Mouse (Mus musculus) kidney, embryonic 14.5 days (tissue): ENCODE measurements at regions not wholly inside any gene's neighbourhood (a gene's known extent, or its start where the extent isn't known, plus 50 kb on each side); places are given as distances from the start of the nearest gene placed in this dataset.
A peak's percentile ranks its signal among the peaks of the same experiment; 100 is the strongest.
"Not testable (repeated sequence)": the region's sequence is repeated elsewhere in the genome, so short reads cannot be mapped to it uniquely, and the experiment has no call there.

ENCODE experiments used
- ATAC-seq: fragments of 200-750 bp; cut with Nextera tagmentation; 2 replicates; pipeline ENCODE4 v1.8.0; 2017; ENCODE audit warnings: moderate number of reproducible peaks, mild to moderate bottlenecking, moderate TSS enrichment, moderate library complexity; ENCODE audit not compliant: low FRiP score, low TSS enrichment
- H3K27ac ChIP-seq: fragments of 300-500 bp; sonication (generic); 2 replicates; pipeline ENCODE4 v1.5.1; 2014; ENCODE audit warnings: low read depth, mild to moderate bottlenecking, low read length, moderate library complexity, mixed read lengths
- H3K27me3 ChIP-seq: fragments of 300-500 bp; sonication (generic); 2 replicates; pipeline ENCODE4 v1.6.1; 2014; ENCODE audit warnings: mild to moderate bottlenecking, low read length; ENCODE audit not compliant: control insufficient read depth, insufficient read depth
- H3K36me3 ChIP-seq: fragments of 300-500 bp; sonication (generic); 2 replicates; pipeline ENCODE4 v1.6.1; 2014; ENCODE audit warnings: low read length, mixed read lengths; ENCODE audit not compliant: control insufficient read depth, insufficient read depth
- H3K4me1 ChIP-seq: fragments of 300-500 bp; sonication (generic); 2 replicates; pipeline ENCODE4 v1.6.1; 2014; ENCODE audit warnings: low read length, mixed read lengths; ENCODE audit not compliant: control insufficient read depth, insufficient read depth
- H3K4me2 ChIP-seq: fragments of 300-500 bp; sonication (generic); replicated peaks from 2 replicates; pipeline ENCODE4 v1.6.1; 2014; ENCODE audit warnings: low read depth, mild to moderate bottlenecking, low read length
- H3K4me3 ChIP-seq: fragments of 300-500 bp; sonication (generic); 2 replicates; pipeline ENCODE4 v1.5.1; 2014; ENCODE audit warnings: mild to moderate bottlenecking, low read length
- H3K9ac ChIP-seq: fragments of 300-500 bp; sonication (generic); 2 replicates; pipeline ENCODE4 v1.6.1; 2014; ENCODE audit warnings: low read depth, mild to moderate bottlenecking, low read length, moderate library complexity
- H3K9me3 ChIP-seq: fragments of 300-500 bp; sonication (generic); 2 replicates; pipeline ENCODE4 v1.6.1; 2016; ENCODE audit warnings: low read length; ENCODE audit not compliant: control insufficient read depth
- WGBS: fragments of 180-500 bp; shearing (Covaris S2); extraction: QIAGEN DNeasy Blood & Tissue Kit; methylation state at CpG from one replicate; pipeline ENCODE4 v1.1.7; 2014; 5-methylcytosine and 5-hydroxymethylcytosine counted together

GRCm38 (mm10) chr6:53211420-53211819 lies 75.7 kb upstream of the Creb5 start:
- Histone ChIP-seq H3K4me2 (no peak overlapping the region), H3K9me3 (no peaks in the 10 kb centered on the region), H3K27ac (no peak overlapping the region), H3K9ac (no peak overlapping the region), H3K4me1 (no peaks in the 10 kb centered on the region), H3K36me3 (no peaks in the 10 kb centered on the region), H3K4me3 (no peak overlapping the region), H3K27me3 (no peaks in the 10 kb centered on the region)
- 52% methylated on average over 3 of the region's 3 CpGs for WGBS
- no peak for ATAC-seq

DNA sequence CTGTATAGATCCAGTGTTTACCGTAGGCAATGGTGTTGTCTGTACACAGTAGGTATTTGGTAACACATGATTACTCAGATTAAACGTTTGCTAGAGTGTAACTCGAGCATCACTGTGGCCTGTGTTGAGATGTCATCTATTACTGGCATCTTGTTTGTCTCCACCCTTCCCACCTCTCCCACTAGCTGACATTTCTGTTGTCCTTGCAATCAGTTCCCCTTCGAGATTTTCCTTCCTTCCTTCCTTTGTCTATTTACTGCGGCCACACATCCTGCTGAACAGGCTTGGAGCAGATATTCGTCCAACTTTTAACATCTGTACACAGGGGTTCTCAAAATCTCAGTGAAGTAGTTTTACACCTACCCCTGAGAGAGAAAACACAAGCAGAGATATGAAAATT lies 77.7 kb upstream of the Creb5 start:
- Histone ChIP-seq H3K27ac (no peak overlapping the region), H3K4me3 (no peak overlapping the region), H3K27me3 (no peaks in the 10 kb centered on the region), H3K9me3 (no peaks in the 10 kb centered on the region), H3K4me2 (no peak overlapping the region), H3K36me3 (no peaks in the 10 kb centered on the region), H3K9ac (no peak overlapping the region), H3K4me1 (no peaks in the 10 kb centered on the region)
- 58% methylated on average over 6 of the region's 6 CpGs for WGBS
- ATAC-seq, result no peak

DNA sequence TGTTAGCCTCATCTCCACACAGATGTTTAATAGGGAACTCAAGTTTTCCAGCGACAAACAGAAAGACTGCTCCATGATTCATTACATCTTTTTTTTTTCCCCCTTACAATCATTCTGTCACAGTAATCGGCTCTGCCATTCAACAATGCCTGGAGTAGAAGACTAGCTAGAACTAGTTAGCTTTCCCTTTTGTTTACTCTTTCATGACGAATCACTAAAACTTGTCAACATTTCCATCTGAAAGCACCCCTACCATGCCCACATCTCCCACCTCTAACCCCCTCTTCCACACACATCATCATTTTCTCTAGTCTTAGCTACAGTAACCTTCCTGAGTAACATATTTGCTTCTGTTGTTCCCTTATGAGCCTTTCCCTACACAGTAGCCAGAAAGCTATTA lies 78.6 kb upstream of the Creb5 start:
- Histone ChIP-seq H3K27me3 (no peaks in the 10 kb centered on the region), H3K27ac (no peak overlapping the region), H3K36me3 (no peaks in the 10 kb centered on the region), H3K4me3 (no peak overlapping the region), H3K9ac (no peak overlapping the region), H3K4me1 (no peaks in the 10 kb centered on the region), H3K4me2 (no peak overlapping the region), H3K9me3 (no peaks in the 10 kb centered on the region)
- no peak for ATAC-seq
- WGBS, result 61% methylated on average over 3 of the region's 3 CpGs

- ATAC-seq, result no peak
- Histone ChIP-seq H3K9me3 (no peaks in the 10 kb centered on the region), H3K9ac (no peak overlapping the region), H3K27me3 (no peaks in the 10 kb centered on the region), H3K4me3 (no peak overlapping the region), H3K36me3 (no peaks in the 10 kb centered on the region), H3K4me1 (no peaks in the 10 kb centered on the region), H3K4me2 (no peak overlapping the region), H3K27ac (no peak overlapping the region)
- 65% methylated on average over 5 of the region's 5 CpGs for WGBS
Observed at GRCm38 (mm10) chr6:53207781-53208180, 79.3 kb upstream of the Creb5 start.

DNA sequence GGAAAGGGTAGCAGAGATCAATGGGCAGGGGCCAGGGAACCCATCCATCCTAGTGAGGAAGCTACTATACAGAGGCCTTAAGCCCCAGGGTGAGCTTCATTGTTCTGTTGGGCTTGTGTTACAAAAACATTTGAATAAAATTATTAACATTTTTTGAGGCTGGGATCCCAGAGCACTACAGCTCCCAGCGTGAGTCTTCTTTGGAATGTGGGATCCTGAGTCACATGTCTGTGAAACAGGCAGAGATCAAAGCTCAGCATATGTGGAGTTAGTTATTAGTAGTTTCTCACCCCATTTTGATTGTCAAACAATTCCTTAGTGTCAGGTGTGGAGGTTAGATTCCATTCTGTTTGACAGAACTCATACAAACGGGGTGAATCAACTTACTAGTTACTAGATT lies 79.7 kb upstream of the Creb5 start:
- Histone ChIP-seq H3K27me3 (no peaks in the 10 kb centered on the region), H3K4me2 (no peak overlapping the region), H3K27ac (no peak overlapping the region), H3K9ac (no peak overlapping the region), H3K36me3 (no peaks in the 10 kb centered on the region), H3K4me1 (no peaks in the 10 kb centered on the region), H3K4me3 (no peak overlapping the region), H3K9me3 (no peaks in the 10 kb centered on the region)
- WGBS, result 78% methylated on average over 2 of the region's 2 CpGs
- ATAC-seq, result no peak

DNA sequence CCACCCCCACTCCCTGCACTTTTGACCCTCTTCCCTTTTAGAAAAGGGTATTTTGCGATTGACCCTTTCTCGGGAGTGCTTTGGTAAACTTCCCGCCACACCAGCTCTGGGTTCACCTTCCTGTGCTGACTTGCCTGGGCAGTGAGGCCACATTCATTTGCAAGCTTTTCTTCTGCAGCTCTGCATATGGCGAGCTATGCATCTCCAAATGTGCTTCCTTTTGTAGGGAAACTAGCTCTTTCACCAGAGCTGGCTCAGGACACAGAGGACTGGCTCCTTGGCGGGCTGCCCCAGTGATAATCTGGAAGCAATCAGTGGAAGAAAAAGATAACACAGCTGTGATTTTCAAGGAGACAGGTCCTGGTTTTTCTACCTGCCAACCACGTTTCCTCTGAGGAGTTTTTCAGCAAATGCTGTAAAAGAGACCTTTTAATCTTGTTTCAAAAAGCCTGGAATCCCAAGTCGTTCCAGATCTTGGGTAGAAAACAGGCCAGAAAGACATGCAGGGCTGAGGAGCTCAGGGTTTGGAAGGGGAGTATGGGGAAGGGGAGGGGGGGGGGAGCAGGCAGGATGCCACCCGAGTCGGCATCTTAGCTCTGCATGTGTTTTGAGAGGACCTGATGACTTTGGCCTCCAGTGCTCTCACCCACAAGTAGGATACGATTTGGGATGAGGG lies 85.7 kb upstream of the Creb5 start:
- H3K27ac ChIP-seq, result no peak overlapping the region
- no peaks in the 10 kb centered on the region for H3K9me3 ChIP-seq
- no peaks in the 10 kb centered on the region for H3K36me3 ChIP-seq
- H3K4me2 ChIP-seq, result no peak overlapping the region
- ATAC-seq, result no peak
- no peaks in the 10 kb centered on the region for H3K27me3 ChIP-seq
- no peak overlapping the region for H3K4me3 ChIP-seq
- no peak overlapping the region for H3K9ac ChIP-seq
- peaks cover 3% of the 10 kb centered on the region; the same call in 1 of the 2 replicates for H3K4me1 ChIP-seq
- 15% methylated on average over 10 of the region's 10 CpGs for WGBS

DNA sequence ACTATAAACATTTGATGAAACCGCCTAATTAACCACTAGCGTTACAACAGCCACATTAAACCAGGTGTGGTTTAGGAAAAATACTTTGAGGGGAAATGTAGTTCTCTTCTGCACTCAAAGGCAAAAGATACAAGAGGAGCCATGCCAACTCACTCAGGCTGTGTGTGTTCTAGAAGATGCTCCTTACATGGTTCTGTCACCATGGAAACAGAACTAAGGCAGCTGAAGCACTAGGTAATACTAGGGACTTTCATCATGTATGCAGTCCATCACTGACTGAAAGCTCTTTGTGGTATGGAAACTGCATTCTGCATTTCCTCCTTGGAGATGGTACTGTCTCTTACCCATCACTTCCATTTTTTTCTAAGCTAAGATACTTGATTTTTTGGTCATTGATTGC lies 87.6 kb upstream of the Creb5 start:
- no peaks in the 10 kb centered on the region for H3K9me3 ChIP-seq
- H3K9ac ChIP-seq, result no peak overlapping the region
- ATAC-seq, result no peak
- H3K4me2 ChIP-seq, result no peak overlapping the region
- no peaks in the 10 kb centered on the region for H3K27me3 ChIP-seq
- no peak overlapping the region for H3K27ac ChIP-seq
- H3K36me3 ChIP-seq, result no peaks in the 10 kb centered on the region
- no peak overlapping the region for H3K4me3 ChIP-seq
- H3K4me1 ChIP-seq, result peaks cover 3% of the 10 kb centered on the region; the same call in 1 of the 2 replicates
- 93% methylated on average over 2 of the region's 2 CpGs for WGBS

DNA sequence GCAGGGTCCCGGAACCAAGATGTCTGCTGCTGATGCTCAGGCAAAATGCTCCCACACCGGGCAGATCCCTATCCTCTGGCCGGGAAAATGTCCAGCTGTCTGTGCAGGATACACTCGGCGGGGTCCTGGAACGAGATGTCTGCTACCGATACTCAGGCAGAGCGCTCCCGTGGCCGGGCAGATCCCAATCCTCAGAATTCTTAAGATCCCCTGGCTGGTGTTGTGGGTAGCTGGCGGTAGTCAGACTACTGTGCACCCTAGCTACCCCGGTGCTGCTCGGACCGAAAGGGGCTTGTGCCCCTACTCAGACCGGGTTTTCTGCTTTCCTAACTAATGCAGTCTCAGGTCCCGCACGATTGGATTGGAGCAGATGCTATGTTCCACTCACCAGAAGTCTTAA lies 104.9 kb upstream of the Creb5 start:
- H3K9me3 ChIP-seq, H3K27me3 ChIP-seq, H3K4me2 ChIP-seq, H3K36me3 ChIP-seq, H3K9ac ChIP-seq, H3K27ac ChIP-seq, H3K4me3 ChIP-seq, H3K4me1 ChIP-seq, ATAC-seq: not testable (repeated sequence)
- 94% methylated on average over 17 of the region's 17 CpGs for WGBS

DNA sequence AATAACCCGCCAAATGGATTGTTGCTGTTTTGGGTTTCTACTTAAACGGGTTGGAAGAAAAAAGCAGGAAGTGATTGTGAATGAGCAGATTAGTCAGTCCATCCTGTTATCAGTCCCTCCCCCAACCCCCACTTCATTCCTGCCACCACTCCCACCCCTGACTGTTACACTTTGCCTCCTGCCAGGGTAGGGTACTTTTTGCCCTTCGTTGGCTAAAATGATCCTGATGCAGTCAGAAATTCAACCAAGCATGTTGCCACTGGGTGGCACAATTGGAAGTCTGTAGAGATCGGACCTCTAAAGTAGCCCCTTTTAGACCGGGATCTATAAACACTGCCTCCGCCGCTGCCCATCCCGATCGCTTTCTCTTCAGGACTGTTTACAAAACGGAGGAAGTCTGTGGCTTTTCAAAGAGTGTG lies 96.0 kb upstream of the Jazf1 start:
- Histone ChIP-seq H3K9me3 (no peaks in the 10 kb centered on the region), H3K4me3 (peak overlapping the region; percentile 10), H3K27me3 (no peaks in the 10 kb centered on the region), H3K4me2 (peak overlapping the region; percentile 32), H3K9ac (no peak overlapping the region), H3K36me3 (no peaks in the 10 kb centered on the region), H3K27ac (no peak overlapping the region), H3K4me1 (0 out of 2 replicates have a peak, but pooled peaks cover 2% of the 10 kb centered on the region)
- 11% methylated on average over 10 of the region's 10 CpGs for WGBS
- ATAC-seq, result no peak
